Mouse (Mus musculus) embryonic facial prominence, embryonic 14.5 days (tissue): ENCODE data around the gene Dact1. TPM values are rescaled to one million over a fixed set of nuclear protein-coding genes. Genes with fewer than 3 reads are reported as not detected.

Experiments used
- ATAC-seq: fragments of 200-750 bp; cut with Nextera tagmentation; 2 replicates; pipeline ENCODE4 v1.8.0; 2017; ENCODE audit warnings: low read depth, moderate number of reproducible peaks, moderate TSS enrichment
- DNase-seq: peaks from one replicate; pipeline ENCODE4 v3.0.0-alpha.2; 2015; ENCODE audit warnings: low spot score
- H3K27ac ChIP-seq: fragments of 300-500 bp; sonication (generic); replicated peaks from 2 replicates; pipeline ENCODE4 v1.5.1; 2014; ENCODE audit warnings: low read depth, mild to moderate bottlenecking, low read length, moderate library complexity
- H3K27me3 ChIP-seq: fragments of 300-500 bp; sonication (generic); replicated peaks from 2 replicates; pipeline ENCODE4 v1.6.1; 2014; ENCODE audit warnings: low read length; ENCODE audit not compliant: control insufficient read depth, insufficient read depth
- H3K36me3 ChIP-seq: fragments of 300-500 bp; sonication (generic); 2 replicates; pipeline ENCODE4 v1.6.1; 2014; ENCODE audit warnings: low read length, mixed read lengths; ENCODE audit not compliant: control insufficient read depth, insufficient read depth
- H3K4me1 ChIP-seq: fragments of 300-500 bp; sonication (generic); 2 replicates; pipeline ENCODE4 v1.6.1; 2014; ENCODE audit warnings: antibody characterized with exemption, low read length; ENCODE audit not compliant: control insufficient read depth, insufficient read depth
- H3K4me2 ChIP-seq: fragments of 300-500 bp; sonication (generic); 2 replicates; pipeline ENCODE4 v1.6.1; 2014; ENCODE audit warnings: low read depth, mild to moderate bottlenecking, low read length, moderate library complexity, mixed read lengths
- H3K4me3 ChIP-seq: fragments of 300-500 bp; sonication (generic); 2 replicates; pipeline ENCODE4 v1.5.1; 2014; ENCODE audit warnings: low read depth, mild to moderate bottlenecking, low read length
- H3K9ac ChIP-seq: fragments of 300-500 bp; sonication (generic); 2 replicates; pipeline ENCODE4 v1.6.1; 2014; ENCODE audit warnings: low read depth, mild to moderate bottlenecking, low read length, moderate library complexity, mixed read lengths
- H3K9me3 ChIP-seq: fragments of 300-500 bp; sonication (generic); 2 replicates; pipeline ENCODE4 v1.6.1; 2016; ENCODE audit warnings: low read length; ENCODE audit not compliant: control insufficient read depth
- WGBS: fragments of 180-500 bp; shearing (Covaris S2); extraction: QIAGEN DNeasy Blood & Tissue Kit; methylation state at CpG from one replicate; pipeline ENCODE4 v1.1.7; 2014; 5-methylcytosine and 5-hydroxymethylcytosine counted together
- polyA plus RNA-seq: library from polyadenylated mRNA; unstranded; fragments of >200 nt; fragmentation: Nextera tagmentation; extraction: Ambion mirVana; gene quantifications from 2 replicates; pipeline ENCODE4 v1.2.1, GENCODE M21; 2014

Dact1 gene
- polyA plus RNA-seq, 1 experiment from 2014 or later, result 19.1 TPM

DNA sequence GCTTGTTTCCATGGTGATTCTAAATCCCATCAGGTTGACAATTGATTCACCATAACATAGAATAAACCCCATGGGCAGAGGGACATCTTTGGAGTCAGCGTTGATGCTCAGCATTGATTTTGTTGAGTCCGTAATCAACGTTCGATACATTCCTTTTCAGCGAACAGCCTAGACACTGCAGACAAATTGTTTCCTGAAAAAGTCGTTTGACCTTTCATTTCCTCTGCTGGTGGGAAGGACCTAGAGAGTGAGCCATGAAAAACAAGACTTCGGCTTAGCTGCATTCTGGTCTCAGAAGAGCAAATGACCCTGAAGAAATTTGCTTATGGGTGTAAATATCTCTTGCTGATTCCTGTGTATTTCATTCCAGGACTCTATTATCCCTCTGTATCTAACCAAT, 55.5 kb downstream of the Dact1 start:
- Histone ChIP-seq H3K4me3 (no peak overlapping the region), H3K27ac (no peak overlapping the region), H3K9ac (no peak overlapping the region), H3K4me1 (peaks cover 6% of the 10 kb centered on the region; the same call in 1 of the 2 replicates), H3K27me3 (no peaks in the 10 kb centered on the region), H3K4me2 (no peak overlapping the region), H3K9me3 (no peaks in the 10 kb centered on the region), H3K36me3 (no peaks in the 10 kb centered on the region)
- DNase-seq (no peak), ATAC-seq (no peak)
- WGBS, result 48% methylated on average over 7 of the region's 7 CpGs

DNA sequence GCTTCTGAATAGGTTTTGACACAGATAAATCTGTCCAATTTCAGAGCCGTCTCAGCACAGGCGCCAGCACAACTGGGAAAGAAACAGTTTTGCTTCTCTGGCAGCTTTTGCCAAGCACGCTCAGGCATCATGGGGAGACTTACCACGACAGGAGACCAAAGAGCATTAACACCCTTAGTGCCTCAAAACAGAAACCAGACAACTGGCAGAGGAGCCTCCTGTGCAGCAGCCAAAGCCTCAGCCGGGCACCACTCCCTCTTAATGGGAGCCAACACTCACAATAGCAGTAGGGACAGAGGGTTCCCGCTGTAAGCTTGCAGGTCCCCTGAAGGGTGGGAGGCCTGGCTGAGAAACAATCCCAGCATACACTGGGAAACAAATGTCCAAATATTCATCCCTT, 56.5 kb downstream of the Dact1 start:
- no peaks in the 10 kb centered on the region for H3K4me1 ChIP-seq
- H3K27me3 ChIP-seq, result no peaks in the 10 kb centered on the region
- no peaks in the 10 kb centered on the region for H3K36me3 ChIP-seq
- H3K9ac ChIP-seq, result no peak overlapping the region
- no peak for DNase-seq
- no peak overlapping the region for H3K27ac ChIP-seq
- 66% methylated on average over 6 of the region's 6 CpGs for WGBS
- ATAC-seq, result no peak
- no peaks in the 10 kb centered on the region for H3K9me3 ChIP-seq
- H3K4me3 ChIP-seq, result no peak overlapping the region
- no peak overlapping the region for H3K4me2 ChIP-seq

DNA sequence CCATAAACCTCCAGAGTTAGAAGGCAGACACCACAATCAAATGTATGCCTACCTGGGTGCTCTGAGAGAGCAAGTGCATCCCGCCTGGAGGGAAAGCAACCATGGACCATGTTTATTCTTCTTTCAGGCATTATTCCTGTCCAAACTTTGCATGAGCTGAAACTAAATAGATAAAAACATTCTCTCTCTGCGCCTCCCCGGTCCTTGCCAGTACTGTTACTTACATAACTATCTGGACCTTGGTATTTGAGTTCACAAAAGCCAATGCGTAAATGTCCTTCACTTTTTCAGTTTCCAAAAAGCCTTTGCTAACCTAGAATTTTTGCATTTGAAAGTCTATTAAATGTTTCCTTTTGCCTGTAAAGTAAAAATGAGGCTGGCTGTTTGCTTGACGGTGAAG, 58.9 kb downstream of the Dact1 start:
- Histone ChIP-seq H3K36me3 (no peaks in the 10 kb centered on the region), H3K9ac (no peak overlapping the region), H3K4me3 (no peak overlapping the region), H3K27me3 (no peaks in the 10 kb centered on the region), H3K4me2 (no peak overlapping the region), H3K4me1 (peaks cover 9% of the 10 kb centered on the region; the same call in 1 of the 2 replicates), H3K9me3 (no peaks in the 10 kb centered on the region), H3K27ac (no peak overlapping the region)
- DNase-seq (no peak), ATAC-seq (no peak)
- 77% methylated on average over 5 of the region's 5 CpGs for WGBS

Other genes starting within 250 kb of the Dact1 start
- gene Tomm20l, start 198.5 kb upstream of the Dact1 start, polyA plus RNA-seq, result 1.2 TPM in 1 of 2 replicates, not detected in the other
- gene Timm9, start 173.2 kb upstream of the Dact1 start, polyA plus RNA-seq, result 72.8 and 81.0 TPM in 2 replicates
- 11.2 and 13.1 TPM in 2 replicates for gene 2700049A03Rik, start 173.0 kb upstream of the Dact1 start, polyA plus RNA-seq